8 mouse cellular contexts compared by ENCODE assay signal in the genomic region with DNA sequence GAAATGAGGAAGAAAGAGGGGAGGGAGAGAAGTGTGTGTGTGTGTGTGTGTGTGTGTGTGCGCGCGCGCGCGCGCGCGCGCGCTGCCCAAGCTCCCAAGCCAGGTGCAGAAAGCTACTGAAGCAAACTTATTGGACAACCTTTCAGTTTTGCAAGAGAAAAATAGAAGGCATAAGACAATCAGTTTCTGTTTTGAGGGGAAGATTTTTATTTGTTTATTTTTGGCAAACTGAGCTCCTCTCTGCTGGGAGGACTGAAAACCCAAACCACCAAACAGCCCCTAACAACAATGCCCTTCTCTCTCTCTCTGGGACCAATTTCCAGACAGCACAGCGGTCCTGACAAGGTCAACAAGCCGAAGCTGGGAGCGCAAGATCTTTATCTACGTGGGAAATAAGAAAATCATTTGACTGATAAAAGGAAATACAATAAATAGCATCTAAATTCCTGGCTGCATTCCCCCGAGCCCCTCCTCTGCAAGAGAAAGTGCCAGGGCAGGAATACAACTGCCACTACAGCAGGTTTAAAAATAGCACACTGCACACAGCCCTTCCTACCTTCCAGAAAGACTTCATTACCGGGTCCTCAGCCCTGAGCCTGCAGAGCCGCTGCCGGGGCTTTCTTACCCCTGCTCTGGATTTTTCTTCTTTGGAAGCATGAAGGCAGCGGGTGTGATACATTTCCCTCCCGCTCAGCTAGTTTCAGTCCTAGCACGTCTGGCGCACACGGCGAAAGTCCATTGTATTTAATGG.
DNase-seq lines count a peak whose midpoint lies in the region; ATAC-seq and TF ChIP-seq lines count a peak whose summit lies in the region.

No protein-coding gene starts in this region.

- peak; percentile 21; the same call in 1 of the 2 replicates for ATAC-seq in neural tube, embryonic 15.5 days (ENCODE audit: low FRiP score)

- no peak for TF ChIP-seq POLR2A in lung, adult 2 months (IDR thresholded peaks at IDR 0.05; ENCODE audit: borderline replicate concordance, extremely low read depth, low read depth, low read length)

- H3K9ac ChIP-seq in neural tube, embryonic 15.5 days (replicated peaks), result peak overlapping the region; percentile 45

- no peak for TF ChIP-seq CTCF in lung, adult 2 months (IDR thresholded peaks at IDR 0.05; ENCODE audit: insufficient read depth, low read length)

- no peaks in the 10 kb centered on the region for H3K9me3 ChIP-seq in neural tube, embryonic 15.5 days (replicated peaks)

- WGBS in lung, adult 2 months, result 3% methylated on average over 25 of the region's 25 CpGs
- WGBS in neural tube, embryonic 15.5 days, result 4% methylated on average over 25 of the region's 25 CpGs

- H3K4me2 ChIP-seq in neural tube, embryonic 15.5 days, result peak overlapping the region; percentile 55

- no peaks in the 10 kb centered on the region for H3K27me3 ChIP-seq in neural tube, embryonic 15.5 days (replicated peaks)

- peak; percentile 30 to 35 for DNase-seq in urinary bladder, postnatal 36 days (ENCODE audit: low spot score in 2 of 2)
- no peak for DNase-seq in urinary bladder, postnatal 4 days (ENCODE audit: low spot score in 2 of 2)
- peak; percentile 64 for DNase-seq in cerebellum, adult 9-11 months
- peak; percentile 38 for DNase-seq in gastrocnemius, postnatal 25 days
- DNase-seq in kidney, adult 11 months, result peak; percentile 71
- peak; percentile 43 for DNase-seq in lung, adult 2 months
- no peak for DNase-seq in c-Kit-positive CD71-positive TER-119-positive erythroid progenitor cells, embryonic 14.5 days (ENCODE audit: low spot score)

- H3K4me3 ChIP-seq in lung, adult 2 months (replicated peaks; ENCODE audit: extremely low read depth, low read depth, low read length), result peak overlapping the region; percentile 43
- peak overlapping the region; percentile 26 for H3K4me3 ChIP-seq in neural tube, embryonic 15.5 days (replicated peaks)

- peaks cover 27% of the 10 kb centered on the region for H3K4me1 ChIP-seq in lung, adult 2 months (ENCODE audit: control insufficient read depth, insufficient read depth, low read length)
- peaks cover 57% of the 10 kb centered on the region for H3K4me1 ChIP-seq in neural tube, embryonic 15.5 days

- H3K27ac ChIP-seq in neural tube, embryonic 15.5 days (replicated peaks), result peak overlapping the region; percentile 95

- no peaks in the 10 kb centered on the region for H3K36me3 ChIP-seq in neural tube, embryonic 15.5 days

Comparison
In these comparisons a context has a peak if more than half of its experiments do, and no peak if none do; other contexts are left out.
1. DNase-seq: peak in urinary bladder, postnatal 36 days (2 of 2), cerebellum, adult 9-11 months (single experiment), gastrocnemius, postnatal 25 days (single experiment), kidney, adult 11 months (single experiment) and lung, adult 2 months (single experiment); none in urinary bladder, postnatal 4 days (0 of 2) and c-Kit-positive CD71-positive TER-119-positive erythroid progenitor cells, embryonic 14.5 days (single experiment).